Mouse (Mus musculus) bone marrow macrophage, adult 2 months (primary cell): ENCODE results near the gene Pbx1. TPM values are rescaled to one million over a fixed set of nuclear protein-coding genes. Genes with fewer than 3 reads are reported as not detected.

Experiments used
- H3K27ac ChIP-seq: 2 replicates; pipeline ENCODE4 v1.5.1; 2012; ENCODE audit warnings: low read depth, low read length; ENCODE audit not compliant: insufficient read depth
- H3K4me1 ChIP-seq: 2 replicates; pipeline ENCODE4 v1.6.1; 2012; ENCODE audit warnings: low read length; ENCODE audit not compliant: control insufficient read depth, insufficient read depth
- H3K4me3 ChIP-seq: 2 replicates; pipeline ENCODE4 v1.5.1; 2012; ENCODE audit warnings: mild to moderate bottlenecking, low read length, moderate library complexity; ENCODE audit not compliant: insufficient read depth
- CTCF ChIP-seq: IDR thresholded peaks from 2 replicates; pipeline ENCODE4 v1.5.1; 2012; ENCODE audit warnings: low read depth, mild to moderate bottlenecking, low read length, moderate library complexity
- POLR2A ChIP-seq: IDR thresholded peaks from 2 replicates; pipeline ENCODE4 v1.6.1; 2012; ENCODE audit warnings: mild to moderate bottlenecking, low read depth, low read length, borderline replicate concordance
- polyA plus RNA-seq: library from polyadenylated mRNA; stranded (reverse); fragments of >200 nt; gene quantifications from 2 replicates; pipeline ENCODE4 v1.2.4, GENCODE M21; 2012; ENCODE audit not compliant: missing spikeins, insufficient read depth, insufficient read length

Gene Pbx1
- polyA plus RNA-seq, 1 experiment, result 7.1 TPM

DNA sequence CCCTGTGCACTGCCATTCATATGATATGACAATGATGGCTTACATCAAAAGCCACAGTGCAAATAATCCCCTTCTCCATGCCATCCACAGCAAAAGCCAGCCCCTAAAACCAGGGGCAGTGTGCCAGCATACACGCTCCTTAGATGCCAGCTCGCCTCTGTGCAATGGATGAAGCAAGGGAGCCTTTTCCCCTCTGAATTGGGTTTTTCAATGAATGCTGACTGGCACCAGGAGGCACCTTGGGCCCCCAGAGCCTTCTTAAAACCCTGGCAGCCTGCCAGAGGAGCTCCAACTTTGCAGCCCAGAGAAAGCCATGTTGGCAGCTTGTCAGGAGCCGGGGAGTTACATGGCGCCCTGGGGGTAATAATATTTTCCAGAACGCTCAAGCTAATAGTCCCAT lies 186.5 kb downstream of the Pbx1 start:
- TF ChIP-seq CTCF, result no peak
- no peak for TF ChIP-seq POLR2A
- Histone ChIP-seq H3K4me3 (no peak overlapping the region), H3K4me1 (no peaks in the 10 kb centered on the region), H3K27ac (no peak overlapping the region)

DNA sequence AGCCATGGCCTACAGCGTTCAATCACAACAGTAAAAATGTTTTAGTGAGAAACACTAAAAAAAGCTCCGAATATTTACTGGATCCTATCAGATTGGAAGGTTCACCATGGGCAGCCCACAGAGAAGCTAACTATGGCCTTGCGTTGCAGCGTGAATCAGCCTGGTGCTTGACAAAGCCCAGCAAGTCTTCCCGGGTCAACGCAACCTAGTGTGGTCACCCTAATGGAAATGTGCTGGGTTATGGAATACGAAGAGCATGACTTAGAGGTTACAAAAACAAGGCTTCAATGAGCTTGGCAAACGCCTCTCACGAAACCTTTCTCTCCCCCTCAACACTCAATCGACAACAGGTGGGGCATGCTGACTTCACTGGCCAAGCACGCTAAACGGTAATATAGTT lies 188.3 kb downstream of the Pbx1 start:
- no peaks in the 10 kb centered on the region for H3K4me1 ChIP-seq
- TF ChIP-seq POLR2A, result no peak
- TF ChIP-seq CTCF, result no peak
- H3K4me3 ChIP-seq, result no peak overlapping the region
- H3K27ac ChIP-seq, result no peak overlapping the region

DNA sequence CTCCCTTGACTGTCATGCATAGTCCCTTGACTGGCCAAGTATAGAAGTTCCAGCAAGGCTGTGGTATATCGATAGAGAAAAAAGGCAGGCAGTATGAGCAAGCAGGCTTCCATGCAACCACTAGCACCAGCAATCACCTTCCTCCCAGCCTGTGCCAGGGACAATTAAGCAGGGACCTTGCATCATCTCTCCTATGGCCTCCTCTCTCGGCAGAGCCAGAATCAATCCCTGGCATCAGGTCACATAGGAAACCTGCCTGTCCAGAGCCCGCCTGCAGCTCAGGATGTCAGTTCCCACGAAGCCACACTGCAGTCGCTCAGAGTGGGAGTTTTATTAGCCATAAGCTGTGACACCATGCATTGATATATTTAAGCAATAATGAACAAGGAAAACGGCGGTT lies 189.0 kb downstream of the Pbx1 start:
- TF ChIP-seq CTCF (no peak), POLR2A (no peak)
- no peaks in the 10 kb centered on the region for H3K4me1 ChIP-seq
- no peak overlapping the region for H3K4me3 ChIP-seq
- no peak overlapping the region for H3K27ac ChIP-seq

- Histone ChIP-seq H3K4me3 (no peak overlapping the region), H3K4me1 (no peaks in the 10 kb centered on the region), H3K27ac (no peak overlapping the region)
- TF ChIP-seq CTCF (no peak), POLR2A (no peak)
Observed at GRCm38 (mm10) chr1:168241316-168241715, 190.8 kb downstream of the Pbx1 start.

GRCm38 (mm10) chr1:168240846-168241245 lies 191.2 kb downstream of the Pbx1 start:
- TF ChIP-seq CTCF, result no peak
- TF ChIP-seq POLR2A, result no peak
- H3K4me3 ChIP-seq, result no peak overlapping the region
- H3K4me1 ChIP-seq, result no peaks in the 10 kb centered on the region
- no peak overlapping the region for H3K27ac ChIP-seq

GRCm38 (mm10) chr1:168240386-168240785 lies 191.7 kb downstream of the Pbx1 start:
- TF ChIP-seq CTCF (no peak), POLR2A (no peak)
- no peak overlapping the region for H3K27ac ChIP-seq
- H3K4me1 ChIP-seq, result no peaks in the 10 kb centered on the region
- H3K4me3 ChIP-seq, result no peak overlapping the region

DNA sequence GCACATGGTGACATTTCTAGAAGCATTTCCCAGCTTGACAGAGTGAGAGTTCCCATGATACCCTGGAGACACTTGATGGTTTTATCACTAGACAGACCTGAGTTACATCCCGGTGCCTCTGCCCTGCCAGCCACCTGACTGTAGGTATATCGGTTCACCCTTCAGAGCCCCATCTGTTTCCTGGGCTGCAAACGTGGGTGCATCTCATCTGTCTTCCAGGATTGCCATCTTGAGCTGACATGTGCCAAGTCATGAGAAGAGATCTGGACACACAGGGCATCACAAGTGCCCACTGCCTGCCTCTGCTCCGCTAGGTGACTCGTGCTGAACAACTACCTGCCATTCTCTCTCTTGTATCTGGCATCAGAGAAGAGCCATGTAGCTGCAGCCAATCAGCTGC lies 196.0 kb downstream of the Pbx1 start:
- Histone ChIP-seq H3K4me1 (no peaks in the 10 kb centered on the region), H3K27ac (no peak overlapping the region), H3K4me3 (no peak overlapping the region)
- TF ChIP-seq CTCF (no peak), POLR2A (no peak)

DNA sequence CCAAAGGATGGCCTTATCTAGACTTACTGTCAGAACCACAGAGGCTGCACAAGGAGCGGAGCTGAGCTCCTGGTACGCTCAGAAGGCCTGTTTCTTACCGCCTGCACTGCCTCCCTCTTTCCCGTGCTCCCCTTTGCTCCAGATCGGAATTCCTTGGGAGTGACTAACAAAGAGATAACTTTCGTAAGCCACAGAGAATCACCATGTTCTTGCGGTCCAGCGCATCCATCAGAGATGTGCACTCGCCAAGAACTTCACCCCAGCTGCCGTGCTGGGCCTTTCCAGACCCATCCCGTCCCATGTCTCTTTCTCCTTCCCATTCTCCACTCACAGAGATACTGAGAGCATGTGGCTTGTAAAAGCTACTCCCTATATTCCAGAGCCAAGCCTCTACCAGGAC lies 197.7 kb downstream of the Pbx1 start:
- no peaks in the 10 kb centered on the region for H3K4me1 ChIP-seq
- H3K4me3 ChIP-seq, result no peak overlapping the region
- no peak overlapping the region for H3K27ac ChIP-seq
- TF ChIP-seq POLR2A, result no peak
- TF ChIP-seq CTCF, result no peak

DNA sequence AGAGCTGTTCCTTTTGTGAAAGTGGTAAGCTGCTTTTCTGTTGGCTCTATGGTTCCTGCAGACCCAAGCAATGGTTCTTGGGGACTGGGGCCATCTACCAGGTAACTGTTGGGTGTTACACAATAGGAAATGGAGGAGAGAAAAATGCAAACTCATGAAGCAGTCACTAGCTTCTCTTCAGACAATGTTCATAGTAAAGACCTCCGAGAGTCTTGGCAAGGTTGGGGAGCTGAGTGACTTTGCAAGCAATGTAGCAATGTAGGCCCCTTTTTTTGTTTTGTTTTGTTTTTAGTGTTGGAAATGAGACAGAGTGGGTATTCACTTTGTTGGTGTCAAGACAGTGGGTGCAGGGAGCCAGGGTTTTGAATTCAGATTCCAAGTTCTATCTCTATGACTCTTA lies 198.9 kb downstream of the Pbx1 start:
- Histone ChIP-seq H3K27ac (no peak overlapping the region), H3K4me3 (no peak overlapping the region), H3K4me1 (no peaks in the 10 kb centered on the region)
- TF ChIP-seq POLR2A (no peak), CTCF (no peak)

DNA sequence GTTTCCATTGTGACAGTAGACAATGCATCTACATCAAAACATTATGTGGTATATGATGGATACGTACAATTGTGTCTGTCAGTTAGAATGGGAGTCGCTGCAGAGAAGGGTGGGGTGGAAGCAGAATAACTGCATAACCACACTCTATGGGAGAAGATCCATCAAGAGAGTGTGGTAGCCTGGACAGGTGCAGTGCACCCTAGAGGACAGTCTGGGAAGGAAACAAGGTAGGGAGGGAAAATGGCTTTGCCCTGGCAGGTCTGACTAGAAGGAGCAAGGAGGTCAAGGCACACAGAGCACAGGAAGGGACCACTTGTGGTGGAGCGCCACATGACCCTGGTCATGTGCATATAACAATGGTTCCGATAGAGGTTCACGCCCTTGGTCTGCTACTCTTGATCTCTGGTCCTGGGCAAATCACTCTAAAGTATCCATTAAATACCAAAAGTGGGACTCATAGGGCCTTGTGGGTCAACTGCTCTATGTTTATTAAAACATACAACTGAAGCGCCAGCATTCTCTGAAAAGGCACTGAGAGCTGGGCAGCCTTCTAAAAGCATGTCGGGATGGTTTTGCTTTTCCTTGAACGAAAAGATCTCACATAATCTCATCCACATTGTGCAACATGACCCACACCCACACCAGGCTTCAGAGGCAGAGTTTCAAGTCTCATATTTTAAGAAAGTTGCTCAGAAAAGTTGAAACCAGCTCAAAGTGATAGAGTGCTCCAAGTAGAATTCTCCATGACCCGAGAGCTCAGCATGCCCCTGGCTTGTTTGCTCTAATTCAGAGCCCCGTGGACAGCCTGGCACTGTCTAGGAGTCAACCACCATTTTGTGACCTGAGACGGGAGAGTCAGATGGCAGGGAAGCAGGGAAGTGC lies 200.3 kb downstream of the Pbx1 start:
- TF ChIP-seq POLR2A, result no peak
- no peak overlapping the region for H3K27ac ChIP-seq
- H3K4me3 ChIP-seq, result no peak overlapping the region
- no peaks in the 10 kb centered on the region for H3K4me1 ChIP-seq

DNA sequence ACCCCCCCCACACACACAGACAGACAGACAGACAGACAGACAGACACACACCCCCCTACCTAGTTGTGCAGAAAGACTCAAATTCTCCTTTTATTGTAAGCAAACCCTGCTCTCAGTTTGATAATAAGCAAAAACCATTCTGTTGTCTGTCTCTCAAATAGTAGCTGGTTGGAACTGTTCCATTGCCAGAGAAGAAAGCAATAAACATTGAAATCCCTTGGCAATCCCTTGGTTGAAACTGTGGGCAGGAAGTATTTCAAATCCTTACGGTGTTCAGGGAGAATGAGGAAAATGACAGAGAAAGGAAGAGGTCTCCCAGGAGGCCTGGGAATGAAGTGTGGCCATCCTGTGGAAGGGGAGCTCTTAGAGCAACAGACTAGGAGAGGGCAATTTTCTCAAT lies 201.2 kb downstream of the Pbx1 start:
- TF ChIP-seq POLR2A, result no peak
- TF ChIP-seq CTCF, result no peak

More for the DNA sequence above, 201.2 kb downstream of the Pbx1 start:
- Histone ChIP-seq H3K27ac (no peak overlapping the region), H3K4me3 (no peak overlapping the region), H3K4me1 (no peaks in the 10 kb centered on the region)
